Mouse (Mus musculus): ENCODE measurements around the gene Cfap73.

DNA sequence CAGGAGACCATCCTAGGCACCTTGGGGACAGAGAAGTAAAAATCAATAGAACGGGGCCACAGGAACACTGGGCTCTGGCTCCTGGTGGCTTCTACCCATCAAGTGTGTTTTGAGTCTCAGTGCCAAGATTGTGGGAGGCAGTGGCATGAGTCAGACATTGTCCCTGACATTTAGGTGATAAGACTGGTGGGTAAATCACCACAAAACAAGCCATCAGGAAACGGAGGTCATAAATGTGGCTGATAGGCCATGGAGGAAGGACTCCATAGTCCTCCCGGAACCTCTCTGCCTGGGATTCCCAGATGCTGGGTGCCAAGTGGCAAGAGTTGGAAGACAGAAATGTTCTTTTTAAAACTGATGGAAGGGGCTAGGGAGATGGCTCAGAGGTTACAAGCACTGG, 10.2 kb upstream of the Cfap73 start:
- TF ChIP-seq POLR2A (IDR thresholded peaks at IDR 0.05; ENCODE audit: insufficient read depth, low read depth, low read length) (no peak), CTCF (IDR thresholded peaks at IDR 0.05) (no peak), EP300 (IDR thresholded peaks at IDR 0.05; ENCODE audit: insufficient read depth, low read depth, low read length) (no peak)

Data from heart, adult 2 months (tissue).